Mouse (Mus musculus) layer of hippocampus, adult 2 months (tissue): ENCODE data around the gene Elof1. TPM values are rescaled to one million over a fixed set of nuclear protein-coding genes. Genes with fewer than 3 reads are reported as not detected.
A peak's percentile ranks its signal among the peaks of the same experiment; 100 is the strongest.

Source experiments
- DNase-seq, 2 experiments: peaks; one replicate each; pipeline ENCODE4 v3.0.0; 2022; ENCODE audit warnings: low spot score in 2 of 2
- H3K27ac ChIP-seq: fragments of 200-600 bp; 2 replicates; pipeline ENCODE4 v1.8.1; 2022
- H3K4me3 ChIP-seq: fragments of 200-600 bp; 2 replicates; pipeline ENCODE4 v1.8.1; 2022; ENCODE audit warnings: mild to moderate bottlenecking
- CTCF ChIP-seq: fragments of 200-600 bp; conservative IDR thresholded peaks from 2 replicates; pipeline ENCODE4 v1.8.1; 2022; ENCODE audit warnings: antibody characterized with exemption, mild to moderate bottlenecking, moderate library complexity
- long read RNA-seq, 2 experiments: library from polyadenylated mRNA; stranded (forward); transcript quantifications; one replicate each; pipeline ENCODE4 v2.0.0; 2021; ENCODE audit warnings: borderline mapping rate in 2 of 2
- total RNA-seq, 2 experiments: library from RNA; stranded (reverse); gene quantifications; 2 replicates each; pipeline ENCODE4 v1.2.3; 2021

Gene Elof1
- 10 to 100 TPM; 54.6 to 54.8 TPM for total RNA-seq
- long read RNA-seq, experiment 1, transcript Elof1-201 (3 exons, 888 nt), result major isoform, 36 of 45 reads
- long read RNA-seq, experiment 1, partial matches to known transcripts, result 0 of 45 reads
- long read RNA-seq, experiment 1, other reads (novel, unspliced or antisense), result 4 of 45 reads
- long read RNA-seq, experiment 2, transcript Elof1-204 (3 exons, 567 nt), result minor isoform, 6 of 75 reads
- long read RNA-seq, experiment 2, transcript Elof1-201 (3 exons, 888 nt), result major isoform, 59 of 75 reads
- long read RNA-seq, experiment 2, transcript Elof1-202 (2 exons, 1,053 nt), result minor isoform, 5 of 75 reads
- long read RNA-seq, experiment 2, partial matches to known transcripts, result 0 of 75 reads
- long read RNA-seq, experiment 2, other reads (novel, unspliced or antisense), result 3 of 75 reads

GRCm38 (mm10) chr9:22116740-22117426 lies at the start of gene Elof1:
TSS of gene Elof1 (minus strand) at chr9:22117172.
- peak; percentile 41 for TF ChIP-seq CTCF
- peak; percentile 91 to 96 for DNase-seq
- H3K27ac ChIP-seq, result peak within 1 kb of the TSS; percentile 96
- H3K4me3 ChIP-seq, result peak within 1 kb of the TSS; percentile 76

GRCm38 (mm10) chr9:22166686-22167085 lies 49.7 kb upstream of the Elof1 start:
- Histone ChIP-seq H3K4me3 (no peak overlapping the region), H3K27ac (no peak overlapping the region)
- no peak for DNase-seq
- peak; percentile 45 for TF ChIP-seq CTCF

GRCm38 (mm10) chr9:22165964-22166363 lies 49.0 kb upstream of the Elof1 start:
- no peak for DNase-seq
- no peak for TF ChIP-seq CTCF
- no peak overlapping the region for H3K27ac ChIP-seq
- H3K4me3 ChIP-seq, result no peak overlapping the region

GRCm38 (mm10) chr9:22164711-22165668 lies 48.0 kb upstream of the Elof1 start:
- Histone ChIP-seq H3K4me3 (peak overlapping the region; percentile 65), H3K27ac (peak overlapping the region; percentile 86)
- no peak for TF ChIP-seq CTCF
- peak; percentile 54 to 56 for DNase-seq

- no peak overlapping the region for H3K27ac ChIP-seq
- H3K4me3 ChIP-seq, result no peak overlapping the region
- DNase-seq, result no peak
- no peak for TF ChIP-seq CTCF
These were observed 45.9 kb upstream of the Elof1 start for GRCm38 (mm10) chr9:22162912-22163311.

- no peak for TF ChIP-seq CTCF
- DNase-seq, result no peak
- no peak overlapping the region for H3K4me3 ChIP-seq
- no peak overlapping the region for H3K27ac ChIP-seq
These were observed 45.3 kb upstream of the Elof1 start for GRCm38 (mm10) chr9:22162305-22162704.

- TF ChIP-seq CTCF, result no peak
- Histone ChIP-seq H3K27ac (no peak overlapping the region), H3K4me3 (no peak overlapping the region)
- no peak for DNase-seq
These were observed 44.3 kb upstream of the Elof1 start for GRCm38 (mm10) chr9:22161299-22161698.

GRCm38 (mm10) chr9:22157516-22158265 lies 40.7 kb upstream of the Elof1 start:
- peak overlapping the region; percentile 98 for H3K27ac ChIP-seq
- H3K4me3 ChIP-seq, result peak overlapping the region; percentile 75
- TF ChIP-seq CTCF, result no peak
- DNase-seq, result no peak

GRCm38 (mm10) chr9:22156497-22157245 lies 39.7 kb upstream of the Elof1 start, which contains the start of gene Pigyl:
TSS of gene Pigyl (plus strand) at chr9:22156846.
- DNase-seq, result peak; percentile 98 to 99
- TF ChIP-seq CTCF, result peak; percentile 43
- Histone ChIP-seq H3K27ac (peak within 1 kb of the TSS; percentile 98), H3K4me3 (peak within 1 kb of the TSS; percentile 75)

- peak; percentile 65 to 70 for DNase-seq
These were observed 38.6 kb upstream of the Elof1 start for GRCm38 (mm10) chr9:22155614-22156013.

GRCm38 (mm10) chr9:22153810-22154209 lies 36.8 kb upstream of the Elof1 start:
- no peak overlapping the region for H3K27ac ChIP-seq
- peak; percentile 22; the same call in 1 of the 2 replicates for TF ChIP-seq CTCF
- DNase-seq, result no peak
- H3K4me3 ChIP-seq, result no peak overlapping the region

More at GRCm38 (mm10) chr9:22155614-22156013, 38.6 kb upstream of the Elof1 start:
- no peak overlapping the region for H3K27ac ChIP-seq
- peak; percentile 96 for TF ChIP-seq CTCF
- H3K4me3 ChIP-seq, result no peak overlapping the region
